Mouse (Mus musculus): ENCODE data around the gene Retreg3. TPM values are rescaled to one million over a fixed set of nuclear protein-coding genes. Genes with fewer than 3 reads are reported as not detected.
"Not testable (repeated sequence)": the region's sequence is repeated elsewhere in the genome, so short reads cannot be mapped to it uniquely, and the experiment has no call there.

The Retreg3 gene
- polyA plus RNA-seq, 1 experiment from 2014 or later: 7.2 TPM

- ATAC-seq (replicated peaks; ENCODE audit: low FRiP score, low TSS enrichment, low read depth) (no peak), DNase-seq (ENCODE audit: low spot score) (no peak)
- H3K4me2 ChIP-seq (ENCODE audit: low read length): peak overlapping the region; percentile 30
- no peak overlapping the region for H3K9ac ChIP-seq (ENCODE audit: low read length)
- H3K9me3 ChIP-seq (ENCODE audit: control insufficient read depth, low read length): no peaks in the 10 kb centered on the region
- 34% methylated on average over 44 of the region's 49 CpGs for WGBS
- no peaks in the 10 kb centered on the region; the same call in 1 of the 2 replicates for H3K4me1 ChIP-seq (replicated peaks; ENCODE audit: control insufficient read depth, insufficient read depth, low read length)
- H3K27me3 ChIP-seq (replicated peaks; ENCODE audit: control insufficient read depth, insufficient read depth, low read length): peaks cover 49% of the 10 kb centered on the region
- H3K36me3 ChIP-seq (ENCODE audit: control insufficient read depth, insufficient read depth, low read length): peaks cover 64% of the 10 kb centered on the region
- H3K4me3 ChIP-seq (ENCODE audit: low read depth, low read length): no peak overlapping the region
- no peak overlapping the region for H3K27ac ChIP-seq (ENCODE audit: low read depth)
Measured at GRCm38 (mm10) chr11:101163476-101164350, 44.0 kb upstream of the Retreg3 start.

- 68% methylated on average over 5 of the region's 5 CpGs for WGBS
Measured at GRCm38 (mm10) chr11:101162772-101163171, 43.1 kb upstream of the Retreg3 start.

GRCm38 (mm10) chr11:101162301-101162700 lies 42.6 kb upstream of the Retreg3 start:
- H3K36me3 ChIP-seq (ENCODE audit: control insufficient read depth, insufficient read depth, low read length): peaks cover 56% of the 10 kb centered on the region
- H3K4me2 ChIP-seq (ENCODE audit: low read length): no peak overlapping the region
- no peak overlapping the region for H3K9ac ChIP-seq (ENCODE audit: low read length)
- DNase-seq (ENCODE audit: low spot score): no peak
- no peaks in the 10 kb centered on the region for H3K9me3 ChIP-seq (ENCODE audit: control insufficient read depth, low read length)
- H3K4me3 ChIP-seq (ENCODE audit: low read depth, low read length): no peak overlapping the region
- H3K4me1 ChIP-seq (replicated peaks; ENCODE audit: control insufficient read depth, insufficient read depth, low read length): no peaks in the 10 kb centered on the region; the same call in 1 of the 2 replicates
- H3K27me3 ChIP-seq (replicated peaks; ENCODE audit: control insufficient read depth, insufficient read depth, low read length): peaks cover 35% of the 10 kb centered on the region
- WGBS: 61% methylated on average over 5 of the region's 5 CpGs
- ATAC-seq (replicated peaks; ENCODE audit: low FRiP score, low TSS enrichment, low read depth): no peak
- no peak overlapping the region for H3K27ac ChIP-seq (ENCODE audit: low read depth)

More at GRCm38 (mm10) chr11:101162772-101163171, 43.1 kb upstream of the Retreg3 start:
- Histone ChIP-seq H3K4me2 (ENCODE audit: low read length) (no peak overlapping the region), H3K9me3 (ENCODE audit: control insufficient read depth, low read length) (no peaks in the 10 kb centered on the region), H3K36me3 (ENCODE audit: control insufficient read depth, insufficient read depth, low read length) (peaks cover 61% of the 10 kb centered on the region), H3K27ac (ENCODE audit: low read depth) (no peak overlapping the region), H3K9ac (ENCODE audit: low read length) (no peak overlapping the region), H3K27me3 (replicated peaks; ENCODE audit: control insufficient read depth, insufficient read depth, low read length) (peaks cover 40% of the 10 kb centered on the region), H3K4me3 (ENCODE audit: low read depth, low read length) (no peak overlapping the region), H3K4me1 (replicated peaks; ENCODE audit: control insufficient read depth, insufficient read depth, low read length) (no peaks in the 10 kb centered on the region; the same call in 1 of the 2 replicates)
- ATAC-seq (replicated peaks; ENCODE audit: low FRiP score, low TSS enrichment, low read depth): no peak
- no peak for DNase-seq (ENCODE audit: low spot score)

- H3K9ac ChIP-seq (ENCODE audit: low read length): no peak overlapping the region
- no peak overlapping the region for H3K4me3 ChIP-seq (ENCODE audit: low read depth, low read length)
- H3K27me3 ChIP-seq (replicated peaks; ENCODE audit: control insufficient read depth, insufficient read depth, low read length): peaks cover 28% of the 10 kb centered on the region
- no peak for DNase-seq (ENCODE audit: low spot score)
- H3K4me2 ChIP-seq (ENCODE audit: low read length): no peak overlapping the region
- H3K9me3 ChIP-seq (ENCODE audit: control insufficient read depth, low read length): no peaks in the 10 kb centered on the region
- peaks cover 49% of the 10 kb centered on the region for H3K36me3 ChIP-seq (ENCODE audit: control insufficient read depth, insufficient read depth, low read length)
- ATAC-seq (replicated peaks; ENCODE audit: low FRiP score, low TSS enrichment, low read depth): no peak
- H3K27ac ChIP-seq (ENCODE audit: low read depth): no peak overlapping the region
- H3K4me1 ChIP-seq (replicated peaks; ENCODE audit: control insufficient read depth, insufficient read depth, low read length): no peaks in the 10 kb centered on the region; the same call in 1 of the 2 replicates
- WGBS: 87% methylated on average over 15 of the region's 15 CpGs
Measured at GRCm38 (mm10) chr11:101161551-101161950, 41.9 kb upstream of the Retreg3 start.

- peaks cover 44% of the 10 kb centered on the region for H3K36me3 ChIP-seq (ENCODE audit: control insufficient read depth, insufficient read depth, low read length)
- not testable (repeated sequence) for H3K9me3 ChIP-seq (ENCODE audit: control insufficient read depth, low read length); H3K9ac ChIP-seq (ENCODE audit: low read length); DNase-seq (ENCODE audit: low spot score); H3K4me2 ChIP-seq (ENCODE audit: low read length); ATAC-seq (replicated peaks; ENCODE audit: low FRiP score, low TSS enrichment, low read depth); H3K4me3 ChIP-seq (ENCODE audit: low read depth, low read length); H3K27ac ChIP-seq (ENCODE audit: low read depth); H3K4me1 ChIP-seq (replicated peaks; ENCODE audit: control insufficient read depth, insufficient read depth, low read length)
- WGBS: 76% methylated on average over 6 of the region's 8 CpGs
- peaks cover 23% of the 10 kb centered on the region for H3K27me3 ChIP-seq (replicated peaks; ENCODE audit: control insufficient read depth, insufficient read depth, low read length)
Measured at GRCm38 (mm10) chr11:101160981-101161505, 41.4 kb upstream of the Retreg3 start.

- H3K9me3 ChIP-seq (ENCODE audit: control insufficient read depth, low read length): not testable (repeated sequence)
Measured at GRCm38 (mm10) chr11:101160151-101160550, 40.5 kb upstream of the Retreg3 start.

GRCm38 (mm10) chr11:101155728-101156371 lies 36.2 kb upstream of the Retreg3 start, which contains the start of gene Tubg2:
Tubg2 (plus strand) TSS chr11:101155907.
- peak within 1 kb of the TSS; percentile 73 for H3K4me2 ChIP-seq (ENCODE audit: low read length)
- H3K9me3 ChIP-seq (ENCODE audit: control insufficient read depth, low read length): no peaks in the 10 kb centered on the region
- H3K36me3 ChIP-seq (ENCODE audit: control insufficient read depth, insufficient read depth, low read length): no peaks in the 10 kb centered on the region
- peak; percentile 75 for DNase-seq (ENCODE audit: low spot score)
- no peaks in the 10 kb centered on the region for H3K27me3 ChIP-seq (replicated peaks; ENCODE audit: control insufficient read depth, insufficient read depth, low read length)
- WGBS: 2% methylated on average over 36 of the region's 36 CpGs
- peaks cover 5% of the 10 kb centered on the region; the same call in 1 of the 2 replicates for H3K4me1 ChIP-seq (replicated peaks; ENCODE audit: control insufficient read depth, insufficient read depth, low read length)
- peak; percentile 61 for ATAC-seq (replicated peaks; ENCODE audit: low FRiP score, low TSS enrichment, low read depth)
- H3K27ac ChIP-seq (ENCODE audit: low read depth): peak within 1 kb of the TSS; percentile 66
- peak within 1 kb of the TSS; percentile 28 for H3K4me3 ChIP-seq (ENCODE audit: low read depth, low read length)
- peak within 1 kb of the TSS; percentile 47 for H3K9ac ChIP-seq (ENCODE audit: low read length)

More at GRCm38 (mm10) chr11:101160151-101160550, 40.5 kb upstream of the Retreg3 start:
- ATAC-seq (replicated peaks; ENCODE audit: low FRiP score, low TSS enrichment, low read depth); H3K4me2 ChIP-seq (ENCODE audit: low read length); H3K4me1 ChIP-seq (replicated peaks; ENCODE audit: control insufficient read depth, insufficient read depth, low read length); H3K27ac ChIP-seq (ENCODE audit: low read depth); H3K9ac ChIP-seq (ENCODE audit: low read length); DNase-seq (ENCODE audit: low spot score); H3K4me3 ChIP-seq (ENCODE audit: low read depth, low read length): not testable (repeated sequence)
- H3K36me3 ChIP-seq (ENCODE audit: control insufficient read depth, insufficient read depth, low read length): peaks cover 37% of the 10 kb centered on the region
- 61% methylated on average over 8 of the region's 10 CpGs for WGBS
- peaks cover 18% of the 10 kb centered on the region for H3K27me3 ChIP-seq (replicated peaks; ENCODE audit: control insufficient read depth, insufficient read depth, low read length)

- peaks cover 5% of the 10 kb centered on the region; the same call in 1 of the 2 replicates for H3K4me1 ChIP-seq (replicated peaks; ENCODE audit: control insufficient read depth, insufficient read depth, low read length)
- no peaks in the 10 kb centered on the region for H3K36me3 ChIP-seq (ENCODE audit: control insufficient read depth, insufficient read depth, low read length)
- ATAC-seq (replicated peaks; ENCODE audit: low FRiP score, low TSS enrichment, low read depth) (no peak), DNase-seq (ENCODE audit: low spot score) (no peak)
- no peaks in the 10 kb centered on the region for H3K9me3 ChIP-seq (ENCODE audit: control insufficient read depth, low read length)
- H3K9ac ChIP-seq (ENCODE audit: low read length): no peak overlapping the region
- peak overlapping the region; percentile 73; the same call in 1 of the 2 replicates for H3K4me2 ChIP-seq (ENCODE audit: low read length)
- H3K4me3 ChIP-seq (ENCODE audit: low read depth, low read length): no peak overlapping the region
- WGBS: 59% methylated on average over 6 of the region's 6 CpGs
- no peaks in the 10 kb centered on the region for H3K27me3 ChIP-seq (replicated peaks; ENCODE audit: control insufficient read depth, insufficient read depth, low read length)
- H3K27ac ChIP-seq (ENCODE audit: low read depth): no peak overlapping the region
Measured at GRCm38 (mm10) chr11:101155151-101155550, 35.5 kb upstream of the Retreg3 start.

Measured in intestine, embryonic 14.5 days (tissue).